Mouse (Mus musculus) E14TG2a.4 (cell line): ENCODE results near the gene Rtn4rl1.

Source experiments
- CTCF ChIP-seq: conservative IDR thresholded peaks from 2 replicates; pipeline ENCODE4 v1.5.1; 2014; ENCODE audit warnings: low read length
- NANOG ChIP-seq: IDR thresholded peaks from 2 replicates; pipeline ENCODE4 v1.6.1; 2014; ENCODE audit warnings: borderline replicate concordance, low read length, mixed read lengths
- POU5F1 ChIP-seq: IDR thresholded peaks from 2 replicates; pipeline ENCODE4 v1.6.1; 2014; ENCODE audit warnings: low read length, borderline replicate concordance

GRCm38 (mm10) chr11:75201721-75202120 is 8.1 kb downstream of the Rtn4rl1 start:
- TF ChIP-seq CTCF (no peak), NANOG (no peak), POU5F1 (no peak)
